Mouse (Mus musculus) MEL (cell line): ENCODE data around the gene Pdzd9. TPM values are rescaled to one million over a fixed set of nuclear protein-coding genes. Genes with fewer than 3 reads are reported as not detected.

ENCODE experiments used
- DNase-seq: peaks from one replicate; pipeline ENCODE4 v3.0.0; 2011; ENCODE audit warnings: low read depth, low spot score
- H3K27ac ChIP-seq: 2 replicates; pipeline ENCODE4 v1.5.1; 2012; ENCODE audit warnings: low read depth, mild to moderate bottlenecking, control low read depth, low read length, moderate library complexity; ENCODE audit not compliant: control insufficient read depth
- H3K27me3 ChIP-seq, 2 experiments: fragments of 150-350 bp in 1 of 2; sonication (generic) in 1 of 2; 2 replicates each; pipeline ENCODE4 v1.6.1; 2012; ENCODE audit warnings: low read length in 2 of 2, mild to moderate bottlenecking in 2 of 2, improper control_type of control experiment in 1 of 2, moderate library complexity in 1 of 2; ENCODE audit not compliant: insufficient read depth in 2 of 2, control insufficient read depth in 1 of 2
- H3K36me3 ChIP-seq, 2 experiments: 2 replicates each; pipeline ENCODE4 v1.6.1; 2012 to 2014; ENCODE audit warnings: low read length in 2 of 2, improper control_type of control experiment in 1 of 2, inconsistent platforms in 1 of 2, mild to moderate bottlenecking in 1 of 2; ENCODE audit not compliant: insufficient read depth in 2 of 2, control insufficient read depth in 1 of 2
- H3K4me1 ChIP-seq, 2 experiments: fragments of 150-350 bp in 1 of 2; sonication (generic) in 1 of 2; 2 replicates each; pipeline ENCODE4 v1.6.1; 2012; ENCODE audit warnings: low read length in 2 of 2, improper control_type of control experiment in 1 of 2, mild to moderate bottlenecking in 1 of 2; ENCODE audit not compliant: insufficient read depth in 2 of 2, control insufficient read depth in 1 of 2
- H3K4me3 ChIP-seq, 2 experiments: fragments of 150-350 bp in 1 of 2; sonication (generic) in 1 of 2; 2 replicates each; pipeline ENCODE4 v1.5.1; 2012; ENCODE audit warnings: low read depth in 2 of 2, low read length in 2 of 2, mild to moderate bottlenecking in 2 of 2, moderate library complexity in 2 of 2, control low read depth in 1 of 2, improper control_type of control experiment in 1 of 2; ENCODE audit not compliant: control insufficient read depth in 1 of 2, insufficient read depth in 1 of 2
- H3K79me2 ChIP-seq: 2 replicates; pipeline ENCODE4 v1.6.1; 2012; ENCODE audit warnings: mild to moderate bottlenecking, low read length, moderate library complexity; ENCODE audit not compliant: control insufficient read depth, poor library complexity, insufficient read depth
- H3K9ac ChIP-seq: 2 replicates; pipeline ENCODE4 v1.6.1; 2012; ENCODE audit warnings: low read depth, mild to moderate bottlenecking, control low read depth, low read length, moderate library complexity; ENCODE audit not compliant: control insufficient read depth, poor library complexity, severe bottlenecking
- H3K9me3 ChIP-seq: fragments of 150-350 bp; sonication (generic); replicated peaks from 2 replicates; pipeline ENCODE4 v1.6.1; 2012; ENCODE audit warnings: mild to moderate bottlenecking, low read length, improper control_type of control experiment, moderate library complexity; ENCODE audit not compliant: insufficient read depth
- CHD1 ChIP-seq: IDR thresholded peaks from 2 replicates; pipeline ENCODE4 v1.6.1; 2012; ENCODE audit warnings: low read depth, mild to moderate bottlenecking, inconsistent platforms, low read length, improper control_type of control experiment
- CTCF ChIP-seq, 3 experiments: IDR thresholded peaks in 2 of 3; conservative IDR thresholded peaks in 1 of 3; 2 replicates each; pipeline ENCODE4 v1.5.1; 2011 to 2012; ENCODE audit warnings: low read length in 3 of 3, low read depth in 2 of 3, mild to moderate bottlenecking in 2 of 3, improper control_type of control experiment in 1 of 3, inconsistent platforms in 1 of 3, mixed read lengths in 1 of 3, moderate library complexity in 1 of 3; ENCODE audit not compliant: control insufficient read depth in 1 of 3, insufficient read depth in 1 of 3, poor library complexity in 1 of 3, severe bottlenecking in 1 of 3
- ELF1 ChIP-seq: IDR thresholded peaks from 2 replicates; pipeline ENCODE4 v1.6.1; 2014; ENCODE audit warnings: low read depth, mild to moderate bottlenecking, inconsistent platforms, low read length, improper control_type of control experiment, moderate library complexity
- ETS1 ChIP-seq: IDR thresholded peaks from 2 replicates; pipeline ENCODE4 v1.6.1; 2012; ENCODE audit warnings: low read depth, mild to moderate bottlenecking, inconsistent platforms, low read length, improper control_type of control experiment, moderate library complexity
- HCFC1 ChIP-seq: IDR thresholded peaks from 2 replicates; pipeline ENCODE4 v1.6.1; 2012; ENCODE audit warnings: low read depth, mild to moderate bottlenecking, inconsistent platforms, low read length, improper control_type of control experiment, moderate library complexity
- JUND ChIP-seq: IDR thresholded peaks from 2 replicates; pipeline ENCODE4 v1.6.1; 2011; ENCODE audit warnings: low read depth, mild to moderate bottlenecking, improper control_type of control experiment, low read length
- MAFK ChIP-seq: IDR thresholded peaks from 2 replicates; pipeline ENCODE4 v1.6.1; 2011; ENCODE audit warnings: low read depth, mild to moderate bottlenecking, low read length, improper control_type of control experiment, borderline replicate concordance
- MAX ChIP-seq: IDR thresholded peaks from 2 replicates; pipeline ENCODE4 v1.6.1; 2011; ENCODE audit warnings: low read length, improper control_type of control experiment
- MAZ ChIP-seq: IDR thresholded peaks from 2 replicates; pipeline ENCODE4 v1.6.1; 2012; ENCODE audit warnings: low read depth, mild to moderate bottlenecking, inconsistent platforms, low read length, improper control_type of control experiment
- MXI1 ChIP-seq: IDR thresholded peaks from 2 replicates; pipeline ENCODE4 v1.6.1; 2011; ENCODE audit warnings: mild to moderate bottlenecking, low read depth, low read length, improper control_type of control experiment
- MYB ChIP-seq: IDR thresholded peaks from 2 replicates; pipeline ENCODE4 v1.6.1; 2011; ENCODE audit warnings: mild to moderate bottlenecking, low read depth, low read length, improper control_type of control experiment
- MYC ChIP-seq: IDR thresholded peaks from 2 replicates; pipeline ENCODE4 v1.6.1; 2011; ENCODE audit warnings: low read depth, mild to moderate bottlenecking, low read length, improper control_type of control experiment, moderate library complexity
- POLR2A ChIP-seq, 2 experiments: IDR thresholded peaks; 2 replicates each; pipeline ENCODE4 v1.6.1; 2011 to 2012; ENCODE audit warnings: low read length in 2 of 2, mild to moderate bottlenecking in 2 of 2, control low read depth in 1 of 2, improper control_type of control experiment in 1 of 2, low read depth in 1 of 2, moderate library complexity in 1 of 2; ENCODE audit not compliant: control insufficient read depth in 1 of 2, insufficient read depth in 1 of 2, poor library complexity in 1 of 2
- POLR2AphosphoS5 ChIP-seq: IDR thresholded peaks from 2 replicates; pipeline ENCODE4 v1.6.1; 2012; ENCODE audit warnings: low read depth, borderline replicate concordance, mild to moderate bottlenecking, inconsistent platforms, low read length, moderate library complexity, mixed read lengths
- SIN3A ChIP-seq: IDR thresholded peaks from 2 replicates; pipeline ENCODE4 v1.6.1; 2012; ENCODE audit warnings: low read length, improper control_type of control experiment, inconsistent platforms
- SMC3 ChIP-seq: IDR thresholded peaks from 2 replicates; pipeline ENCODE4 v1.6.1; 2011; ENCODE audit warnings: low read depth, low read length, improper control_type of control experiment
- TAL1 ChIP-seq: IDR thresholded peaks from 2 replicates; pipeline ENCODE4 v1.6.1; 2012; ENCODE audit warnings: mild to moderate bottlenecking, inconsistent platforms, low read length, moderate library complexity, mixed read lengths
- TBP ChIP-seq: IDR thresholded peaks from 2 replicates; pipeline ENCODE4 v1.8.0; 2011; ENCODE audit warnings: low read depth, low read length, improper control_type of control experiment
- UBTF ChIP-seq: IDR thresholded peaks from 2 replicates; pipeline ENCODE4 v1.6.1; 2012; ENCODE audit warnings: low read depth, mild to moderate bottlenecking, inconsistent platforms, low read length, improper control_type of control experiment, moderate library complexity, borderline replicate concordance; ENCODE audit not compliant: insufficient read depth
- polyA plus RNA-seq, 2 experiments: library from polyadenylated mRNA; stranded (reverse) in 1 of 2; unstranded in 1 of 2; fragments of >175 nt in 1 of 2; fragments of >200 nt in 1 of 2; gene quantifications; 2 replicates each; pipeline versions ENCODE4 v1.2.1 to v1.2.4; 2012; ENCODE audit warnings: low replicate concordance in 2 of 2, low read depth in 1 of 2; ENCODE audit not compliant: insufficient read length in 2 of 2, insufficient read depth in 1 of 2, missing spikeins in 1 of 2
- total RNA-seq: library from RNA; depleted of rRNA; stranded (reverse); fragments of 300-350 nt; gene quantifications from 2 replicates; pipeline ENCODE4 v1.2.3, GENCODE M21; 2012

Pdzd9 gene
- total and polyA plus RNA-seq, 3 experiments, result 0.31 to 0.92 TPM; not detected in 1

DNA sequence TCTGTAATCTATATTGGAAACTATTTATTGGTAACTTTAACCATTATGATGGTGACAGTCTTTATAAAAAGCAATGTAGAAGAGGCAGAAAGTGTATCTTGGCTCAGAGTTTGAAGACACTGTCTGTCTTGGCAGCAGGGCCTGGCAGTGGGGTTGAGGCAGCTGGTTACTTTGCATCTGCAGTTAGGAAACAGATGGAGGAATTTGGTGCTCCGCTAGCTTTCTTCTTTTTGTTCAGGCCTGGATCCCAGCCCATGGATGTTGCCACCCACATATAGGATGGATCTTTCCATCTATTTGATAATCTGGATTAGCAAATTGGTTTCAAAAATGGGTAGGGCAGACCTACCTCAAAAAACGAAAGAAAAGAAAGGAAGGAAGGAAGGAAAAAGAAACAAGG lies 22.3 kb downstream of the Pdzd9 start:
- no peak for TF ChIP-seq ETS1
- TF ChIP-seq MAFK, result no peak
- no peak for TF ChIP-seq MXI1
- TF ChIP-seq TBP, result no peak
- no peak for TF ChIP-seq MYB
- no peak for TF ChIP-seq TAL1
- TF ChIP-seq POLR2A (IDR thresholded peaks at IDR 0.05; ENCODE audit: control insufficient read depth in 1 of 2, insufficient read depth in 1 of 2, low read depth in 1 of 2, low read length in 2 of 2, poor library complexity in 1 of 2), result no peak
- TF ChIP-seq MAX, result no peak
- peaks cover 8 to 74% of the 10 kb centered on the region in 2 experiments for H3K36me3 ChIP-seq

DNA sequence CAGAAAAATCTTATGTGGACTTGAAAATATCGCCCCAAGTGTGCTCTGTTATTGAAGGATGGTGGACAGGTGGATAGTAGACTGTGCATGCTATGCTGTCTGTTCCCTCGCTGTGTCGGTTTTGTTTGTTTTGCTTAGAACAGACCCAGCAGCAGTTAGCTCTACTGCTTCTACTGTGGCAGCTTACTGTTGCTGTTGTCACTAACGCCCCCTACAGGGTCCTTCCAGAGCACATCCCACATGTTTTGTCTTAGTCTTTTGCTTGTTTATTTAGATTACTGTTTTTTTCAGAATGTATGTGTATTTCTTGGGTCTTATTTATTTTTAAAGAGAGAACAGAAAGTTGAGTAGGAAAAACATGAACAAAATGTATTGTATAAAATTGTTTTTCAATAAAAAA lies 26.9 kb downstream of the Pdzd9 start:
- Histone ChIP-seq H3K4me1 (no peaks in the 10 kb centered on the region), H3K4me3 (no peak overlapping the region), H3K27ac (no peak overlapping the region), H3K9me3 (no peaks in the 10 kb centered on the region), H3K36me3 (peaks cover 8 to 68% of the 10 kb centered on the region in 2 experiments), H3K27me3 (no peaks in the 10 kb centered on the region), H3K79me2 (peaks cover 1% of the 10 kb centered on the region; the same call in 1 of the 2 replicates), H3K9ac (no peak overlapping the region)
- no peak for TF ChIP-seq UBTF
- no peak for TF ChIP-seq POLR2AphosphoS5
- no peak for TF ChIP-seq MAX
- peak; percentile 15; the same call in 1 of the 2 replicates for TF ChIP-seq SMC3
- peak; percentile 36 to 47 (median 37) for TF ChIP-seq CTCF (IDR thresholded peaks at IDR 0.05 in 2 of 3, conservative IDR thresholded peaks at IDR 0.05 in 1 of 3; ENCODE audit: control insufficient read depth in 1 of 3, insufficient read depth in 1 of 3, low read depth in 2 of 3, low read length in 3 of 3, poor library complexity in 1 of 3, severe bottlenecking in 1 of 3)
- TF ChIP-seq JUND, result no peak
- DNase-seq, result peak; percentile 59

More for the DNA sequence above, 22.3 kb downstream of the Pdzd9 start:
- no peak for DNase-seq
- no peak overlapping the region for H3K4me3 ChIP-seq
- H3K4me1 ChIP-seq, result no peaks in the 10 kb centered on the region
- H3K9ac ChIP-seq, result no peak overlapping the region
- no peaks in the 10 kb centered on the region for H3K9me3 ChIP-seq
- no peak overlapping the region for H3K27ac ChIP-seq
- H3K79me2 ChIP-seq, result no peaks in the 10 kb centered on the region
- no peaks in the 10 kb centered on the region for H3K27me3 ChIP-seq

DNA sequence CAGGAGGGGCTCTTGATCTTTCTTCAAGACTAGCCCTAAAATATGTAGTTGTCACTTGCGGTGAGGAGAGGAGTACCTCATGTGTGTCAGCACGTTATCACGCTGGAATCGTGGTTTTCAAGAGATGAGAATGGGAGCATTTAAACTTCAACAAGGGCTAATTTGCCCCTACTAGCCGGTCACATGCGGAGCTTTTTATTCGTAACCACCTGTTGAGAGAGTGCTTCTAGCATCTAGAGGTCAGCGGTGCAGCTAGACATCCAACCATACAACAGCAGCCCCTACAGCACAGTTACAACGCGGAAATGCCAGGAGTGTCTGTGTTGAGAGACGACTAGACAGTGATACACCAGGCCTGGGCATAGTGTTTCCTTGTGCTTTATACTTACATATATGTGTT lies 34.3 kb downstream of the Pdzd9 start:
- peak overlapping the region; percentile 91 for H3K9ac ChIP-seq
- no peak for DNase-seq

More for the DNA sequence above, 34.3 kb downstream of the Pdzd9 start:
- no peaks in the 10 kb centered on the region for H3K9me3 ChIP-seq
- H3K27ac ChIP-seq, result peak overlapping the region; percentile 75
- H3K4me1 ChIP-seq, result peaks cover 0 to 2% of the 10 kb centered on the region in 2 experiments; a peak in 2 of 4 replicates
- H3K4me3 ChIP-seq, result peak overlapping the region; percentile 89 to 94
- peaks cover 28% of the 10 kb centered on the region for H3K79me2 ChIP-seq
- H3K27me3 ChIP-seq, result no peaks in the 10 kb centered on the region
- H3K36me3 ChIP-seq, result peaks cover 8 to 23% of the 10 kb centered on the region in 2 experiments
- peak; percentile 58 for TF ChIP-seq TBP
- TF ChIP-seq MYC, result peak; percentile 35; the same call in 1 of the 2 replicates
- no peak for TF ChIP-seq JUND
- TF ChIP-seq SIN3A, result peak; percentile 29; the same call in 1 of the 2 replicates
- TF ChIP-seq HCFC1, result no peak
- TF ChIP-seq ELF1, result peak; percentile 36; the same call in 1 of the 2 replicates
- TF ChIP-seq CHD1, result no peak
- TF ChIP-seq MAZ, result 0 out of 2 replicates have a peak, but pooled peaks have one; percentile 25
- peak; percentile 85 for TF ChIP-seq MXI1
